Mouse (Mus musculus) liver, adult 2 months (tissue): ENCODE data around the gene Mospd3. TPM values are rescaled to one million over a fixed set of nuclear protein-coding genes. Genes with fewer than 3 reads are reported as not detected.

Experiments used
- DNase-seq: peaks from one replicate; pipeline ENCODE4 v3.0.0-alpha.2; 2011; ENCODE audit warnings: low read depth, low spot score; ENCODE audit errors: extremely low read depth
- H3K27ac ChIP-seq: fragments of 200-500 bp; replicated peaks from 2 replicates; pipeline ENCODE4 v1.5.1; 2012; ENCODE audit warnings: low read depth, mild to moderate bottlenecking, control low read depth, inconsistent platforms, low read length; ENCODE audit not compliant: insufficient read depth
- H3K27me3 ChIP-seq: fragments of 200-500 bp; 2 replicates; pipeline ENCODE4 v1.6.1; 2012; ENCODE audit warnings: mild to moderate bottlenecking, moderate library complexity, low read length, inconsistent platforms; ENCODE audit not compliant: control insufficient read depth, insufficient read depth
- H3K36me3 ChIP-seq: fragments of 200-500 bp; 2 replicates; pipeline ENCODE4 v1.6.1; 2012; ENCODE audit warnings: low read length, inconsistent platforms; ENCODE audit not compliant: control insufficient read depth, insufficient read depth
- H3K4me1 ChIP-seq: fragments of 200-500 bp; 2 replicates; pipeline ENCODE4 v1.6.1; 2011; ENCODE audit warnings: low read length; ENCODE audit not compliant: control insufficient read depth, insufficient read depth
- H3K4me3 ChIP-seq: fragments of 200-500 bp; 2 replicates; pipeline ENCODE4 v1.5.1; 2011; ENCODE audit warnings: low read depth, mild to moderate bottlenecking, control low read depth, low read length, moderate library complexity; ENCODE audit not compliant: insufficient read depth
- H3K79me2 ChIP-seq: fragments of 200-500 bp; 2 replicates; pipeline ENCODE4 v1.6.1; 2012; ENCODE audit warnings: inconsistent platforms, mild to moderate bottlenecking, low read length, moderate library complexity; ENCODE audit not compliant: control insufficient read depth, insufficient read depth
- H3K9ac ChIP-seq: fragments of 200-500 bp; 2 replicates; pipeline ENCODE4 v1.6.1; 2012; ENCODE audit warnings: low read depth, mild to moderate bottlenecking, control low read depth, inconsistent platforms, low read length
- CTCF ChIP-seq: fragments of 200-500 bp; IDR thresholded peaks from 2 replicates; pipeline ENCODE4 v1.5.1; 2011; ENCODE audit warnings: low read depth, low read length, control low read depth
- POLR2A ChIP-seq: fragments of 200-500 bp; IDR thresholded peaks from 2 replicates; pipeline ENCODE4 v1.6.1; 2011; ENCODE audit warnings: low read length, control low read depth; ENCODE audit not compliant: insufficient read depth; ENCODE audit errors: extremely low read depth
- WGBS: fragments of 180-500 bp; shearing (Covaris S2); methylation state at CpG from one replicate; pipeline ENCODE4 v1.1.7; 2018; 5-methylcytosine and 5-hydroxymethylcytosine counted together
- polyA plus RNA-seq: library from polyadenylated mRNA; depleted of rRNA; stranded (reverse); fragments of >200 nt; gene quantifications from 2 replicates; pipeline ENCODE4 v1.2.3, GENCODE M21; 2012
- total RNA-seq: library from RNA; depleted of rRNA; stranded (reverse); fragments of >200 nt; gene quantifications from 2 replicates; pipeline ENCODE4 v1.2.3, GENCODE M21; 2014

Mospd3 gene
- total and polyA plus RNA-seq, 2 experiments: 4.3 to 84.3 TPM

GRCm38 (mm10) chr5:137582702-137583101 is 18.2 kb downstream of the Mospd3 start:
- Histone ChIP-seq H3K4me3 (no peak overlapping the region), H3K36me3 (peaks cover 43% of the 10 kb centered on the region), H3K27me3 (no peaks in the 10 kb centered on the region), H3K27ac (no peak overlapping the region), H3K9ac (no peak overlapping the region), H3K79me2 (no peaks in the 10 kb centered on the region), H3K4me1 (peaks cover 10% of the 10 kb centered on the region)
- TF ChIP-seq POLR2A: no peak
- TF ChIP-seq CTCF: no peak
- no peak for DNase-seq
- WGBS: 74% methylated on average over 8 of the region's 8 CpGs

GRCm38 (mm10) chr5:137580246-137580645 is 20.6 kb downstream of the Mospd3 start:
- DNase-seq: peak; percentile 100
- peaks cover 42% of the 10 kb centered on the region for H3K36me3 ChIP-seq
- WGBS: 16% methylated on average over 6 of the region's 6 CpGs
- no peaks in the 10 kb centered on the region for H3K79me2 ChIP-seq
- H3K4me3 ChIP-seq: no peak overlapping the region
- peak overlapping the region; percentile 75 for H3K27ac ChIP-seq
- no peak for TF ChIP-seq CTCF
- TF ChIP-seq POLR2A: no peak
- peaks cover 10% of the 10 kb centered on the region for H3K4me1 ChIP-seq
- H3K9ac ChIP-seq: no peak overlapping the region
- H3K27me3 ChIP-seq: no peaks in the 10 kb centered on the region

- no peak overlapping the region for H3K27ac ChIP-seq
- H3K79me2 ChIP-seq: peaks cover 10% of the 10 kb centered on the region; the same call in 1 of the 2 replicates
- no peaks in the 10 kb centered on the region for H3K27me3 ChIP-seq
- DNase-seq: no peak
- 63% methylated on average over 27 of the region's 27 CpGs for WGBS
- no peak overlapping the region for H3K4me3 ChIP-seq
- H3K9ac ChIP-seq: no peak overlapping the region; the same call in 1 of the 2 replicates
- H3K4me1 ChIP-seq: peaks cover 16% of the 10 kb centered on the region
- TF ChIP-seq CTCF (0 out of 2 replicates have a peak, but pooled peaks have one; percentile 8), POLR2A (no peak)
- peaks cover 33% of the 10 kb centered on the region for H3K36me3 ChIP-seq
Observed at GRCm38 (mm10) chr5:137574470-137574901, 26.4 kb downstream of the Mospd3 start.

- peaks cover 10% of the 10 kb centered on the region; the same call in 1 of the 2 replicates for H3K79me2 ChIP-seq
- 18% methylated on average over 17 of the region's 17 CpGs for WGBS
- H3K27me3 ChIP-seq: no peaks in the 10 kb centered on the region
- peak; percentile 82 for DNase-seq
- peaks cover 9% of the 10 kb centered on the region for H3K4me1 ChIP-seq
- peaks cover 16% of the 10 kb centered on the region; the same call in 1 of the 2 replicates for H3K36me3 ChIP-seq
- H3K9ac ChIP-seq: peak overlapping the region; percentile 77
- H3K27ac ChIP-seq: peak overlapping the region; percentile 94
- TF ChIP-seq POLR2A (no peak), CTCF (peak; percentile 40)
- peak overlapping the region; percentile 63 for H3K4me3 ChIP-seq
Observed at GRCm38 (mm10) chr5:137570691-137571586, 29.9 kb downstream of the Mospd3 start.

GRCm38 (mm10) chr5:137570181-137570580 is 30.7 kb downstream of the Mospd3 start:
- Histone ChIP-seq H3K27me3 (no peaks in the 10 kb centered on the region), H3K79me2 (peaks cover 10% of the 10 kb centered on the region; the same call in 1 of the 2 replicates), H3K9ac (peak overlapping the region; percentile 72), H3K4me1 (peaks cover 9% of the 10 kb centered on the region), H3K36me3 (peaks cover 16% of the 10 kb centered on the region; the same call in 1 of the 2 replicates), H3K4me3 (peak overlapping the region; percentile 62), H3K27ac (peak overlapping the region; percentile 92)
- no peak for DNase-seq
- 7% methylated on average over 7 of the region's 7 CpGs for WGBS
- no peak for TF ChIP-seq POLR2A
- no peak for TF ChIP-seq CTCF
